Mouse (Mus musculus) mammary gland, adult 2 months (tissue): ENCODE results near the gene Rmdn2. TPM values are rescaled to one million over a fixed set of nuclear protein-coding genes. Genes with fewer than 3 reads are reported as not detected.

Source experiments
- polyA plus RNA-seq: library from polyadenylated mRNA; depleted of rRNA; stranded (reverse); fragments of >200 nt; gene quantifications from 2 replicates; pipeline ENCODE4 v1.2.3, GENCODE M21; 2012; ENCODE audit warnings: low replicate concordance; rRNA removed

Gene Rmdn2
- 1.3 and 3.3 TPM in 2 replicates for polyA plus RNA-seq

DNA sequence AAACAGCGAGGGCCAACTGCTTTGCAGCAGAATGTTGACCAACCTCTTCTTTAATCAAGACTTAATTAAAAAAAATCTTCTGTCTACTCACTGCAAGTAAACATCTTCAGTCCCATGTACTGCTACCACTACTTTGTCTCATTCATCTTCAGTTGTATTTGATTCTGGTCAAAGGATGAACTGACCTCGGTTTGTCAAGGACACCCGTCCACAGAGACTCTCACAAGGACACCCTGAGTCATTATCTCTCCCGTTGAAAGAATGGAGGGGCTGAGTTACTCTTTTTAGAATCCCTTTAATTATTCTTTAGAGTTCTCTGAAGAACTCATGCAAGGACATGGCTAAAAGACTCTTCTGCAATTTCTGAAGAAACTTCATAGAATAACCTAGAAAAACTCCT, at the start of gene Rmdn2:
Gene Rmdn2, plus strand, starts transcription at position 319 of the 400 bp plus-strand sequence.

DNA sequence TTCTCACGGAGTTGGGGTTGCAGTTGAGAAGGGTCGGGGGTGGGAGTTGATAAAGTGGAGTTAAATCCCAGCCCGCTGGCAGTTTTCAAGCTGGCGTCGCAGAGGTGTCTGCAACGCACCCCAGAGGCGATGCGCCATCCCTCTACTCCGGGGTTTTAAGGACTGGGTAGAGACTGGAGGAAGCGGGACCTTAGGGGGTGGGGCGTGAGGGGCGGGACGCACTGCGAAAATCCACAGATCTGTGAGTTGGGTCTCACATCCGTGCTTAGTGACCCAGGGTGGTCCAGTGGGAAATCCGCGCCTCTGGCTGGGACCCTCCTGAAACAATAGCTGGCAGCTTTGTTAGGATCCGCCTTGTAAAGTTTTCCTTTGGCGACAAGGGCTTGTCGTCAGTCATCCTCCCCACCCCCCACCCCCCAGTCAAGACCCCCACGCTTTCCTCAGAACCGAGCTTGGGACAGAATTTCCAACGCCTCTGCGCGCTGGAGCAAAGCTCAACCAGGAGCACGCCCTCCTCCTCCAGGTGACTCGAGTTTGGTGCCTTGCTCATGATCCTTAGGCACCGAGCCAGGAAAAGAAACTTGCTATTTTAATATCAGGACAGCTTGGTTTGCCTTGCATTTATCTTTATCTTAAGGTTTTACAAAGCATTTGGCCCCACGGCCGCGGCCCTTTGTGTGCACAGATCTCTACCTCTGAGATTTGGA, 103.4 kb downstream of the Rmdn2 start, which contains the start of gene Cyp1b1:
Gene Cyp1b1, minus strand, starts transcription at position 131 of the 707 bp plus-strand sequence.

Other genes starting within 250 kb of the Rmdn2 start
- 24.3 and 37.1 TPM in 2 replicates for gene Cyp1b1, start 103.2 kb downstream of the Rmdn2 start, polyA plus RNA-seq